Mouse (Mus musculus) heart, embryonic 14.5 days (tissue): ENCODE data around the gene Ttc13. TPM values are rescaled to one million over a fixed set of nuclear protein-coding genes. Genes with fewer than 3 reads are reported as not detected.

Experiments used
- ATAC-seq: fragments of 200-750 bp; cut with Nextera tagmentation; 2 replicates; pipeline ENCODE4 v1.8.0; 2017; ENCODE audit warnings: low read depth, moderate TSS enrichment; ENCODE audit not compliant: insufficient number of reproducible peaks, insufficient read depth, low FRiP score
- H3K27ac ChIP-seq, 2 experiments: fragments of 200-500 bp in 1 of 2; fragments of 300-500 bp in 1 of 2; sonication (generic) in 1 of 2; replicated peaks in 1 of 2; 2 replicates each; pipeline ENCODE4 v1.5.1; 2012 to 2014; ENCODE audit warnings: low read depth in 2 of 2, low read length in 2 of 2, control low read depth in 1 of 2, mild to moderate bottlenecking in 1 of 2, mixed read lengths in 1 of 2; ENCODE audit not compliant: control insufficient read depth in 1 of 2, insufficient read depth in 1 of 2
- H3K27me3 ChIP-seq: fragments of 300-500 bp; sonication (generic); 2 replicates; pipeline ENCODE4 v1.6.1; 2014; ENCODE audit warnings: mild to moderate bottlenecking, low read length, control low read depth; ENCODE audit not compliant: control insufficient read depth, insufficient read depth
- H3K36me3 ChIP-seq: fragments of 300-500 bp; sonication (generic); 2 replicates; pipeline ENCODE4 v1.6.1; 2014; ENCODE audit warnings: mild to moderate bottlenecking, control low read depth, low read length, mixed read lengths; ENCODE audit not compliant: control insufficient read depth, insufficient read depth
- H3K4me1 ChIP-seq, 2 experiments: fragments of 200-500 bp in 1 of 2; fragments of 300-500 bp in 1 of 2; sonication (generic) in 1 of 2; 2 replicates each; pipeline ENCODE4 v1.6.1; 2012 to 2014; ENCODE audit warnings: low read length in 2 of 2, control low read depth in 1 of 2, mixed read lengths in 1 of 2; ENCODE audit not compliant: control insufficient read depth in 2 of 2, insufficient read depth in 2 of 2
- H3K4me2 ChIP-seq: fragments of 300-500 bp; sonication (generic); 2 replicates; pipeline ENCODE4 v1.6.1; 2014; ENCODE audit warnings: mild to moderate bottlenecking, low read length
- H3K4me3 ChIP-seq, 2 experiments: fragments of 200-500 bp in 1 of 2; fragments of 300-500 bp in 1 of 2; sonication (generic) in 1 of 2; 2 replicates each; pipeline ENCODE4 v1.5.1; 2012 to 2014; ENCODE audit warnings: low read length in 2 of 2, mild to moderate bottlenecking in 2 of 2, control low read depth in 1 of 2, low read depth in 1 of 2, moderate library complexity in 1 of 2; ENCODE audit not compliant: control insufficient read depth in 1 of 2, insufficient read depth in 1 of 2
- H3K9ac ChIP-seq: fragments of 300-500 bp; sonication (generic); 2 replicates; pipeline ENCODE4 v1.6.1; 2014; ENCODE audit warnings: mild to moderate bottlenecking, low read length
- H3K9me3 ChIP-seq: fragments of 300-500 bp; sonication (generic); 2 replicates; pipeline ENCODE4 v1.6.1; 2016; ENCODE audit warnings: low read length, control low read depth; ENCODE audit not compliant: control insufficient read depth
- WGBS: fragments of 180-500 bp; shearing (Covaris S2); extraction: QIAGEN DNeasy Blood & Tissue Kit; methylation state at CpG from one replicate; pipeline ENCODE4 v1.1.7; 2014; 5-methylcytosine and 5-hydroxymethylcytosine counted together
- polyA plus RNA-seq: library from polyadenylated mRNA; unstranded; fragments of >200 nt; fragmentation: Nextera tagmentation; extraction: Ambion mirVana; gene quantifications from 2 replicates; pipeline ENCODE4 v1.2.1, GENCODE M21; 2014

The Ttc13 gene
- polyA plus RNA-seq, 1 experiment from 2014 or later = 30.5 TPM

DNA sequence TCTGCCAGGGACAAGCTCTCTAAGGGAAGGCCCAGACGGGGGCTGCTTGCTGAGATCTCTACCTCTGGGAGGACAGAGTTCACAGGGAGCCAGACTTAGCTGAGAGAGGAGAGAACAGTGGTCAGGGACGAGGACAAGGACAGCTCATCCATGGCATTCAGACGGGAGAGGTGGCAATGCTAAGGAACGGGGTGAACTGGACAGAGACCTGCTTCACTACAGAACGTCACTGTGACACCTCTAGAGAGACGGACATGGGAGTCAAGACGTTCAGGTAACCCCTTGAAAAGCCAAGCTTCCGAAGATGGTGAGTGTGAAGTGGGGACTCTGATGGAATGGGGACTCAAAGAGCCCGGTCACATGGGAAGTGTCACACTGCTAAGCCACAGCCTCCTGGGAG lies 95.5 kb downstream of the Ttc13 start:
- Histone ChIP-seq H3K27me3 (no peaks in the 10 kb centered on the region), H3K9ac (no peak overlapping the region), H3K4me3 (no peak overlapping the region), H3K9me3 (peaks cover 7% of the 10 kb centered on the region; the same call in 1 of the 2 replicates), H3K36me3 (no peaks in the 10 kb centered on the region), H3K4me1 (peaks cover 6% of the 10 kb centered on the region in 2 experiments; a peak in 3 of 4 replicates), H3K4me2 (no peak overlapping the region), H3K27ac (no peak overlapping the region)
- no peak for ATAC-seq
- WGBS = 90% methylated on average over 9 of the region's 9 CpGs

Other genes with a start within 250 kb of the Ttc13 start
- 22.6 and 23.8 TPM in 2 replicates for gene Cog2, start 201.2 kb downstream of the Ttc13 start, polyA plus RNA-seq
- 1.1 and 1.3 TPM in 2 replicates for gene Agt, start 152.3 kb downstream of the Ttc13 start, polyA plus RNA-seq
- 0.14 and 0.22 TPM in 2 replicates for gene Capn9, start 145.9 kb downstream of the Ttc13 start, polyA plus RNA-seq
- gene 2310022B05Rik, start 58.6 kb downstream of the Ttc13 start, polyA plus RNA-seq = 64.1 and 66.2 TPM in 2 replicates
- gene Arv1, start 156 bp upstream of the Ttc13 start, polyA plus RNA-seq = 14.0 and 17.3 TPM in 2 replicates
- gene Fam89a, start 29.8 kb upstream of the Ttc13 start, polyA plus RNA-seq = 1.2 and 1.7 TPM in 2 replicates
- 0.16 and 0.22 TPM in 2 replicates for gene Trim67, start 71.1 kb upstream of the Ttc13 start, polyA plus RNA-seq
- gene Gnpat, start 141.1 kb upstream of the Ttc13 start, polyA plus RNA-seq = 115 and 117 TPM in 2 replicates
- 41.9 and 43.8 TPM in 2 replicates for gene 2810004N23Rik, start 141.1 kb upstream of the Ttc13 start, polyA plus RNA-seq
- gene Exoc8, start 175.7 kb upstream of the Ttc13 start, polyA plus RNA-seq = 5.8 and 6.5 TPM in 2 replicates
- gene Sprtn, start 175.9 kb upstream of the Ttc13 start, polyA plus RNA-seq = 6.5 and 6.8 TPM in 2 replicates
- 25.5 and 26.0 TPM in 2 replicates for gene Egln1, start 227.3 kb upstream of the Ttc13 start, polyA plus RNA-seq